Mouse (Mus musculus) left cerebral cortex, adult 18-20 months (tissue): Measurements from ENCODE around the gene Serpina10. TPM values are rescaled to one million over a fixed set of nuclear protein-coding genes. Genes with fewer than 3 reads are reported as not detected.
"Not testable (repeated sequence)": the region's sequence is repeated elsewhere in the genome, so short reads cannot be mapped to it uniquely, and the experiment has no call there.

ENCODE experiments used
- DNase-seq, 2 experiments: peaks; one replicate each; pipeline ENCODE4 v3.0.0; 2021 to 2022; ENCODE audit warnings: low spot score in 2 of 2, mixed read lengths in 1 of 2
- long read RNA-seq, 2 experiments: library from polyadenylated mRNA; stranded (forward); transcript quantifications; one replicate each; pipeline ENCODE4 v2.0.0; 2021
- total RNA-seq, 2 experiments: library from RNA; stranded (reverse); gene quantifications; 2 replicates each; pipeline ENCODE4 v1.2.3; 2021

Gene Serpina10
- total RNA-seq = not detected
- long read RNA-seq, experiment 1 = 0 reads
- long read RNA-seq, experiment 2 = 0 reads

DNA sequence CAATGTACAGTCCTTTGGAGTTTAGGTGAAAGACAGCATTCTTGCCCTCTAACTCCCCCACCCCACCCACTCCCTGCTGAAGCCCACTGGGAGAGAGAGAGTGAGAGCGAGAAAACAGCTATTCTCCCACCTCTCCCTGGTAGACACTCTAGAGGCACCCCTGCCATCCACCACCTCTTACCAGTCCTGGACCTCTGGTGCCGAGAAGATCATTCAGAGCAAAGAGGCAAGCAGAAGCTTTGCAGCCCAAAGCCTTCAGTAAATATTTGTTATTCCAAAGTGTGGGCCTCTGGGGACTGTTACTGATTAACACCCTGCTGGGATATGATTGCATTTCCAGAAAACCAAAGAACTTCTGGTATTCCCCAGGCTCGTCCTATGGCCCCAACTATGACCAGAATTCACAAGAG, at the start of gene Serpina10:
Serpina10 (minus strand) TSS at position 242 of the 410 bp plus-strand sequence.
- DNase-seq = no peak

DNA sequence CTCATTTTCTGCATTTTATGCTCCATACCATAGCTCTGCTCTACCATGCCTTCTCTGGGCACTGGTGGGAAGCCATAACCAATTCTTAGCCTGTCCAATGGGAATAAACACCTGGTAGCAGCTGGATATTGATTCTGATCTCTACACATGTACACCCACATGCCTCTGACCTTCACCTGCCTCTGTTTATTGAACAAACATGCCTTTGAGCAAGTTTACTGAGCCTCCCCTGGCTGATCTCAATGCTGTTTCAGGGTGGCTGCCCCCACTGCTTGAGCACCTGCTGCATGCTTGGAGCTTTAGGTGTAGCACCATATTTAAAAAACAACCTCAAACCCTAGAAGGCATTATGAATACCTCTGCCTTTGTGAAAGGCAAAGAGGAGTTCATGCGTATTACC, 48.6 kb upstream of the Serpina10 start:
- not testable (repeated sequence) for DNase-seq

DNA sequence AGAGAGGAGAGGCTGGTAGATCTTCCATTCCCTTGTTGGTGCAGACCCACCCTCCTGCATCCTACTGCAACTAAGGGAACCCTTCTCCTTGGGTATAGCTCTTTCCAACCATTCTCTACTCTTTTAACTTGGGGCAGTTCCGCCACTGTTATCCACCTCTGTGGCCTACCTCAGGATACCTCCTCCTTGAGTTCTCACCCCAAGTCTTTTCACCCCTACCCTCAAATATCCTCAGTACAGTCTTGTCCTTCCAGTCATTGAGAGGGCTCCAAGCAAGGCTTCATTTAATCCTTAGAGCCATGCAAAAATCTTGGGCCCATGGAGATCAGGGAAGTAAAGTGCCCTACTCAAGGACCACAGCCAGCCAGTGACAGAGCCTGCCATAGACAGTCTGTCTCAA, 44.8 kb upstream of the Serpina10 start, which contains the start of gene Serpina16:
Serpina16 (minus strand) TSS at position 101 of the 400 bp plus-strand sequence.
- DNase-seq = no peak

DNA sequence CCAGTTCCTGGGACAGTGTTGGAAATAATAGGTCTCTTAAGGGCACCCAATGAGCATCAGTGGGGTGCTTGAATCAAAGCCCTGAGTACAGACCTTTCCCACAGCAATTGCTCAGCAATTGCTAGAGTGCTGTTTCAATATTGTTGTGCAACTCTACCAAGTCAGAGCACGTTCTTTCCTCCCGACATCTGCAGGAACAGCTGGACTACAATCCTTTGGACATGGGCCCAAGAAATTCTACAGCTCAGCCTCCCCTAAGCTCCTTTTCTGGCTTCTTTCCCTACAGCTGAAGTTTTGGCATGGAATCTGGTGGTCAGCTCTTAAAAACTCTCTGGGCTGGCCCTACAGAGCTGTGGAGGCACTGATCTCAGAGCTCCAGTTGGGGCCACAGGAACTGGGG, 41.9 kb upstream of the Serpina10 start:
- DNase-seq = no peak

DNA sequence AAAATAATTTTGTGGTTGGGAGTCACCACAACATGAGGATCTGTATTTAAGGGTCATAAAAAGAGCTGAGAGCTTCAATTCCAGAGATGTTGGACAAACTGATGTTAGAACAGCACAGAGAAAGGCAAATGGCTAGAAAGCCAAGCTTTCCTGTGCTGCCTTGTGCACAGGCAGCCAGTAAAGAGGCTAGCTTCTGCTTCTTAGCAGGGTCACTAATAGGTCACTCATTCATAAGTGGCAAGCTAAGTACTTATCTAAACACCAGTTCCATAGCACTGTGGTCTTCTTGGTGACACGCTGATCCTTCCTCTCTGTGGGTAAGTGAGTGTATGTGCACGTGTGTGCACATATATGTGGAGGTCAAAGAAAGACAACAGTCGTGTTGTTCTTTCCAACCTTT, 40.2 kb upstream of the Serpina10 start:
- no peak for DNase-seq

DNA sequence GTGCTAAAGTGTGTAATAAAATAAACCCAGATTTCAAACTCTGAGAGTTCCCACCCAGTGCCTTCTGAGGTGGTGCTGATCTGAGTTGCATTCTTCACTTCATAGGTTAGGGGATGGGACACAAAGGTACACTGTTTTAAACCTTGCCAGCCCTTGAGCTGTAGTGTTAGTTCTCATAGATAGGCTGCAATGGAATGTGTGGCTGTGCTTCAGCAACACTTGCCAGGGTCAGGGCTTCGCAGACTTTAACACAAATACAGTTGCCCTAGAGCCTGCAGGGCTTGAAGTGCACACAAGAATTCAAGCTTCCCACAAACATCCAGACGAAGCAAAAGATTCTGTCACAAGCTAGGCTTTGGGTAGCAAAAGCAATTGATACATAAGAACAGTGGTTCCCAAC, 39.7 kb upstream of the Serpina10 start:
- DNase-seq = no peak

DNA sequence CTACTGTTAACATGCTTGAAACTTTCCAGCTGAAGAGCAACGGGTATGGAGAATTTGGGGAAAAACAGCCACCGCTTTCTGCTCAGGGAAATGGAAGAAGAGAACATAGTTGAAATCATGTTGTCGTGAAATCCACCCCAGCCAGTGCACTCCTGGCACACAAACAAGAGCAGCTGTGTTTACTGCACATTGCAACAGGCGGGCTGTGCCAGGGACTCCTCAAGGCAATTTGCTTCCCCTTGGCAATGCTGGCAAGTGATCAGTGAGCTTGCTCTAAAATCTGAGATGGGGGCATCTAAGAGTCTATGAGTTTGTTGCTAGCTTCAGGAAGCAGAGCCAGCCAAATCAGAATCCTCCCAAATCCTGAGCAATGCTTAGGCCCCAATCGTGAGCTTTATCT, 39.1 kb upstream of the Serpina10 start:
- DNase-seq = peak; percentile 9 to 24

DNA sequence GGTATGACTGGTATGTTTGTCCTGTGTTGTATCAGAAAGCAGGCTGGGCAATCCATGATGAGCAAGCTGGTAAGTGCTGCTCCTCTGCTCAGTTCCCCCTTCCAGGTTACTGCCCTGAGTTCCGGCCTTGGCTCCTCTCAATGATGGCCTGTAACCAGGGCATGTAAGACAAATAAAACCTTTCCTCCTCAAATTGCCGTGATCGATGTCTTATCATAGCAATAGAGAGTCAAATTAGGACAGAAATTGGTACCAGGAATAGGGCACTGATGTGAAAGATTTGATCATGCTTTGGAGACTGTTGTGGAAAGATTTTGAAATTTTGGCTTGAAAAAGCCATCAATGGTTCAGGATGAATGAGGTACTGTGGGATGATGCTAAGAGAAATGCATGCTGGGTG, 34.0 kb upstream of the Serpina10 start:
- DNase-seq = no peak

DNA sequence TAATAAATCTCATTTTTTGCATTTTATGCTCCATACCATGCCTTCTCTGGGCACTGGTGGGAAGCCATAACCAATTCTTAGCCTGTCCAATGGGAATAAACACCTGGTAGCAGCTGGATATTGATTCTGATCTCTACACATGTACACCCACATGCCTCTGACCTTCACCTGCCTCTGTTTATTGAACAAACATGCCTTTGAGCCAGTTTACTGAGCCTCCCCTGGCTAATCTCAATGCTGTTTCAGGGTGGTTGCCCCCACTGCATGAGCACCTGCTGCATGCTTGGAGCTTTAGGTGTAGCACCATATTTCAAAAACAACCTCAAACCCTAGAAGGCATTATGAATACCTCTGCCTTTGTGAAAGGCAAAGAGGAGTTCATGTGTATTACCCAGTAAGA, 30.8 kb upstream of the Serpina10 start:
- not testable (repeated sequence) for DNase-seq

DNA sequence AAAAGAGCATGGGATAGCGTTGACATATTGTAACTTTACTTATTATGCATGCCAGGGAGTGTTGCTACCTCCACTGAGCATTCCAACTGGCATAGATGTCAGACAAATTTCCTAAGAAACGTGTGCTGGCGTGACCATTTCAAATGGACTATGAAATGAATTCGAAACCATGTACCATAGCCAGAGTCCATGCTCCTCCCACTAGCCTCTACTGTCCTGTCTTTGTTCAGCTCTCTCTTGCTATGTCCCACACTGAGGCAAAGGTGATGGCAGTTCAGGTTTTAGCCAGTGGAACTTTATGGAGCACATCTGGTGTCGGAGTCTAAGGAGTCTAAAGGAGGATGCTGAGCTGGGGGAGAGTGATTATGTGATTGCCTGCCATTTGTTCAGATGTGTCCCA, 28.8 kb upstream of the Serpina10 start:
- no peak for DNase-seq

DNA sequence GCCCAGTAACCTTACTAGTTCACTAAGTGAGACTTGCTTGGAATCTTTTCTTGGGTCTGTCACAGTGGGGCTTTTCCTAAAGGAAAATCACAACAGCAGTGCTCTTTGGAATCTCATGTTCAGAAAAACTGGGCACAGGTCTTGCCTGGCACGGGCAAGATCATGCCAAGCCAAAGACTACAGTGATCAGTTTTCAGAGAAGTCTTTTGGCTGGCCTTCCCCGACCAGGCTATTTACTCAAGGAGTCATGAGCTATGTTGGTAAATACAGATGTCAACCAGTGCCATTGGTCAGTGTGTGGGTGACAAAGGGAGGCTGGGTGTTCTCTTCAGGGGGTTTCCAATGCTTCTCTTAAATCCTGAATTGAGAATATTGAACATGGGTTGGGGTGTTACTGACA, 27.9 kb upstream of the Serpina10 start:
- no peak for DNase-seq

DNA sequence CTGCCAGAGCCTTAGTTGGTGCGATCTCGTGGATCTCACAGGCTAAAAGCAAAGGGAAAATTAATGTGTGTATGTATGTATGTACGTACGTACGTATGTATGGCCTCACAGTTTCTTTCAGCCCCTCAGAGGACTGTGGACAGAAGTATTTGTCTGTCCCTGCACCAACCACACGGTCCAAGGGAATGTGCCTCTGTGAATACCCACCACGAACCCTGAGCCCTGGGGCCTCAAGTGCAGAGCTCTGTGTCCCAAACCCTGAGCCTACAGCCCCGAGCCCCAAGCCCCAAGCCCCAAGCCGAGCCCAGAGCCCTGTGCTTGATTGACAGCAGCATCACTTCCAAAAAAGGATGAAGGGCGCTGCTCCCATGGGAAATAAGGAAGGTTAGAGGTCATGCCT, 26.7 kb upstream of the Serpina10 start:
- DNase-seq = no peak

DNA sequence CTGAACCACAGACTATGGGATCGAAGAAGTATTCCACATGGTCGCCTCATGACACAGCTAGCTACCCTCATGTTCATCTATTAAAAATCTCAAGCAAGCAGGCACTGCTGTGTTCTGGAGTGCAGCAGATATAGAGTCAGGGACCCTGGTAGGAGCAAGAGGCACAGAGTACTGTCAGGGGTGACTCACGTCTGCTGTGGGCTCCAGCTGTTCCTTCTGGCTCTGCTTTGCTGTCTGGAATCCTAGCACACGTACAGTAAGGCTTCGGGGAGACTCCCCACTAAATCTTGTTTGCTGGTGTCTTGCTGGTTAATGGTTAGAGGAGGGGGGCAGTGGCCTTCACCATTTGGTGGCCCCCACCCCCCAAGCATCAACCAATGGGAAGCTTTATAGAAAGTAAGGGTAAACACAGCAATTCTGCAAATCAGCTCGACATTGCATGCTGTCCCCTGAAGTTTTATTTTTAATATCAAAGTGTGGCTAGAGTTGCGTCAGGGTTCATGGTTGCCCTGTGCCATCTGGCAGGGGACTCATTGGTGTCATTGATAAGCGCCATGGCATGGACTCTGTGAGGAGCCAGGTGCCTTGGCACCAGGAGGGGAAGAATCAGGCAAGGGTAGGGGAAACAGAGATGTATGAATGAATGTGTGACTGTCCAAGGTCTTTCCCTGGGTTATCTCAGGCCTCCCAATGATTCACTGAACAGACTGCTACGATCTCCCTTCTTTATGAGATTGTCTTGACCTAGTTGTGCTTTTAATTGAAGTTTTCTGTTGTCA, 25.8 kb upstream of the Serpina10 start, which contains the start of gene Serpina6:
Serpina6 (minus strand) TSS at position 365 of the 779 bp plus-strand sequence.
- DNase-seq = no peak

DNA sequence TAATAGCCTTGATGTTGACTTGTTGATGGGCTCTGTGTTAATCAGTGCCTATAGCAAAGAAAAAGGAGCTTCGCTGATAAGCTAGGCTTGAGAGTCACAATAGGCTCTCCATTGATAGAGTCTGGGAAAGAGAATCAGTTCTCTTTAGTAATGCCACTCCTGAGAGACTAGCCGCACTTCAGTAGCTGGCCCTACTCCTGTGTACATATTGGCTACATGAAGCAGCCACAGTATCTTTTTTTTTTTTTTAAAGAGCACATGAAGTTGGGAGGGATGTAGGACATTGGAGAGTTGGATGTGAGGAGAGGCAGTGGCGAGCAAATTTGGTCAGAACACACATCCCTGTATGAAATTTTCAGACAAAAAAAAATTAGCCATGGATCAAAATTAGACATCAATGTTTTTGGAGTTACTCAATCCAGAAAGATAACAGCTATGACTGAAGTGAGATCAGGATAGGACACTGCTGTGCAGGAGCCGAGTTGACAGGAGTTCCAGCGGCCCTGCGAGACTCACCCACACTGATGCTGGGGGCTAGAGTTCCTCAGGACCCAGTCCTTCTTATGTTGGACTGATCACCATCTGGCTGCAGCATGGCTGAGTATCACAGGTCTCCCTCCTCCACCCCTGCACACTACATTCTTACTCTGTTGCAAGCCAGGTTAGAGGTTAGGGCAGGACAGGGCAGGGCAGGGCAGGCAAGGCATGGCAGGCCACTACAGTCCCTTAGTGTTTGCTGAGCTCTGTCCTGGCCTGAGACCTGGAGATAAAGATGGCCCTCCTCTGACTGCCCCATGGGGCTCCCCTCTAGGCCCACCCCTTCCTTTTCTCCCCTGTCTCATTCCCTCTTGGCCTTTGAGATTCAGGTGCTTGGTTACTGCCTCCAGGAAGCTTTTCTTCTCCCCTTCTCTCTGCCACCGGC, 24.1 kb upstream of the Serpina10 start:
- DNase-seq = no peak

DNA sequence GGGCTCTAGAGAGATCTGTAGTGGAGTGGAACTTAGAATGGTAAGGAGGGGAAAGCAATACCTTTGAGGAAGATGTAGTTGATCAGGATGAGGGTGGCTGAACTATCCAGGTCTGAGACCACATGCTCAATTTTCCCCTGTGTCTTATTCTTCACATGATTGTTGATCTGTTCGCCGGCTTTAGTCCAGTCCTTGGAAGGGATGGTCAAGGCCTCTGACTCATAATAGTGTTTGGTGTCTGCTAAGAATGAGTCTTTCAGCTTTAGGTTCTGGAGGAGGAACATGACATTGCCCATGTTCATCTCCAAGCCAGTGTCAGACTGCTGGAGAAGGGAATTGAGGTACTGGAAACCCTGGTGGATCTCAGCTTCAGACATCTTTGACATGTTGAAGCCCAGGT, 22.6 kb upstream of the Serpina10 start:
- DNase-seq = no peak

DNA sequence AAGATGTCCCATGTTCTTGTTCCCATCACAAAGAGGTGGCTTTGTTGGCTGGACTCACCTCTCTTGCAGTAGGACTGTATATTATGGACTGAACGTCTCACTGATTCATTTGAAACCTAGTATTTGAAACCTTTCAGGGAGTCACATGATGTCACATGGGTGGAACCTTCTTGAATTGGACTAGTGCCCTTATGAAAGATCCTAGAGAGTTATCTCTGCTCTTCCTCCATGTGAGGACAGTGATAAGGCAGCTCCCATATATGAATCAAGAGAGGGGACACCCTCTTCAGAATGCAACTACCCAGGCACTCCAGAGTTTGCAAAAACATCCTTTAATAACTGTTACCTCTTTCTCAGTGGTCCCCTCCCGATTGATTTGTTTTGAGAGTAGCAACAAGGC, 15.1 kb upstream of the Serpina10 start:
- DNase-seq = no peak

DNA sequence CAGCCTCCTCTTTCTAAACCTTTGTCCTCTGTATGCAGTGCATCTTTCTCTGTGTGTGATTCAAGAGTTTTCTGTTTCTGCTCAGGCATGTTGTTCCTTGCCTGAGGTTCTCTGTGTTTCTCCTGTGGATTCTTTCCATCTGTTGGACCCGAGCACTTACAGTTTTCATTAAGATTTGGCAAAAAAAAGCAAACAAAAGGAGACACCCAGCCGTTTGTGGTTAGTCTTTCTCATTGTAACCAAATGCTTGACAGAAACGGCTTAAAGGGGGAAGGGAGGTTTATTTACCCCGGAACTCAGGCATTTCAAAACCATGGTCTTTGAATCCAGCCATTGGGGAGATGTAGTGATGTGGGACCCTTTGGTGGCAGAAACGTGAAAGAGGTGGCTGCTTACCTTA, 13.4 kb upstream of the Serpina10 start:
- DNase-seq = no peak

DNA sequence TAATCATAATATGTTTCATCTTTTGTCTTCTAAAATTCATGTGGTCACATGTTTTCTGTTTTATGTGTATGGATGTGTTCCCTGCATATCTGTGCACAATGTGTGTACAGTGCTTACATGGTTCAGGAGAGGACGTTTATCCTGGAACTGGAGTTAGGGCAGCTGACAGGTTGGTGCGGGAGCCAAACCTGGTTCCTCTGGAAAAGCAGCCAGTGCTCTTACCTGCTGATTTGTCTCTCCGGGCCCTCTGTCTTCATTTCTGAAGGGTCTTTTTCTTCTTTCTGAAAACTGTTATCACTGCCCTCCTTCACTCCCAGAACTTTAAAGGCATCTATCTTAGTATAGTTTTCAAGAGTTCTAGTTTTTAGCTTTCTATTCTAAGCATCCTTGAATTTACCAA, 12.6 kb upstream of the Serpina10 start:
- no peak for DNase-seq

DNA sequence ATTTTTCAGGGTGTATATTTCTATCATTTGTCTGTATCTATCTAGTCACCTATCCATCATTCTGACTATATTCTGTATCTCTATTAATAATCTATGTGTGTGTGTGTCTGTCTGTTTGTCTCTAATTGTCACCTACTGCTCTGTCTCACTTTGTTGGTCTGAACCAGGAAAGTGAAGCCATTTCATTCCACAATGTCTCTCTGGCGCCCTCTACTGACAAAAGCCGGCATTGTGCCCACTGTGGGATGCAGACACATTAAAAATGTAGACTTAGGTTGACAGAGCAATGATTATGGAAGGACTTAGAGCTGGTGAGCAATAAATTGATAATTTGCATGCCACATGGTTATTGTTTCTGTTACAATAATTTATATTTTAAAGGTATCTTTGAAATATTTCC, 12.1 kb upstream of the Serpina10 start:
- DNase-seq = peak; percentile 79 to 92

DNA sequence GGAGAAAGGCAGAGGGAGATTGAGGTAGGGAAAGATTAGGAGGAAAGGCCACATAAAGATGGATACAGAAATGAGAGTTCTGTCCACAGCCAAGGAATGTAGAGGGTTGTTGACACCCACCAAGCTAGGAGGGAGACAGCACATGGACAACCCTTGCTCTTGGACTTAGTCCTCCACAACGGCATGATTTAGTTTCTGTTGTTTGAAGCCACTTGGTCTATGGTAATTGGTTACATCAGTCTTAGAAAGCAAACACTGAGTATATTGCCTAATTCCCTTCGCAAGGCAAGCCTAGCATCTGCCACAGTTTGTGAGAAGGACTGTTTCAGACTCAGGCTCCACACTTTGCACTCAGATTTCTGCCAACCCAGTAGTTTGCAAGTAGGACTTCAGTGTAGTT, 4.6 kb upstream of the Serpina10 start:
- no peak for DNase-seq

DNA sequence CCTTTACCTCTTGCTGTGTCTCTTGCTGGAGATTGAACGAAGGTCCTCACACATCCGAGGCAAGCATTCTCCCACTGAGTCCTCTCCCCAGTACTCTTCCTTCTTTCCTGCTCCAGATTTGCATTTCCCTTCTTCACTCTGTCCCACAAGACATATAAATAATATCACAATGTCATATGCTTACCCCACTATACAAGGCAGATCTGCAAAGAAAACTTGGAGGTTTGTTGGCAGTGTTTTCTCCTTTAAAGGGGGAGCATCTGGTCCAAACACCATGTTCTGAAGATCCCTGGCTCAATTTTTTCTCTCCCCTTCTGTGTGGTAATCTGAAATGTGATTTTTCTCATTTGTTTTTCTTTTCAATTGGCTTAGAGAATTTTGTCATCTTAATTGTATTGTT, 3.2 kb upstream of the Serpina10 start:
- no peak for DNase-seq

DNA sequence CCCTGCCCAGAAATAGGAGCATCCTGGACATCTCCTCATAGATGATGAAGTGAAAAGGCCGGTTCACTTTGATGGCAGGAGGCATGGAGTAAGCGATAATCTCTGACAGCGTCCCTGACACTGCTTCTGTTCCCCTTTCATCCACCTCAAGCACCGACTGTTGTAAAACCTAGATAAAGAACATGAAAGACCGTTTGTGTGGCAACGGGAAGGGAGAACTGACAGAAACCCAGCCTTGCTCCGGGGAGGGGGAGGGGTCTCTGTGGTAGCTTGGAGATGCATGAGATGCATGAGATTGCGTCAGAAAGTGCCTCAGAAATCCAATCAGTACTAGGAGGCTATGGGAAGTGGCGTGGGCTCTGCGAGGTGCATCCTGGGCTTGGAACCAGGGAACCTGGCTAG, 14.4 kb downstream of the Serpina10 start:
- no peak for DNase-seq
